Mouse (Mus musculus): Measurements from ENCODE around the gene Samd11. TPM values are rescaled to one million over a fixed set of nuclear protein-coding genes. Genes with fewer than 3 reads are reported as not detected.

Samd11 gene
- under 1 TPM in 1 of 2 experiments, not detected in 1; 0.16 TPM for total RNA-seq (2021)
- long read RNA-seq, experiment 1: 0 reads
- long read RNA-seq, experiment 2, partial matches to known transcripts: 0 of 1 reads
- long read RNA-seq, experiment 2, other reads (novel, unspliced or antisense): 1 of 1 reads

- no peak for DNase-seq
Observed at GRCm38 (mm10) chr4:156255078-156255839, at the start of gene Samd11. TSS of gene Samd11 (minus strand) at chr4:156255657.

GRCm38 (mm10) chr4:156254361-156255077 lies 938 bp downstream of the Samd11 start:
- DNase-seq: no peak

- DNase-seq: no peak
Observed at GRCm38 (mm10) chr4:156253043-156253442, 2.4 kb downstream of the Samd11 start.

- no peak for DNase-seq
Observed at GRCm38 (mm10) chr4:156252619-156253018, 2.8 kb downstream of the Samd11 start.

- DNase-seq: no peak
Observed at GRCm38 (mm10) chr4:156252140-156252539, 3.3 kb downstream of the Samd11 start.

GRCm38 (mm10) chr4:156251081-156251480 lies 4.4 kb downstream of the Samd11 start:
- DNase-seq: no peak

- DNase-seq: no peak
Observed at GRCm38 (mm10) chr4:156249567-156249966, 5.9 kb downstream of the Samd11 start.

- no peak for DNase-seq
Observed at GRCm38 (mm10) chr4:156236651-156237447, 18.6 kb downstream of the Samd11 start.

- DNase-seq: peak; percentile 89
Observed at GRCm38 (mm10) chr4:156235808-156236533, 19.5 kb downstream of the Samd11 start, which contains the start of gene Noc2l. TSS of gene Noc2l (plus strand) at chr4:156236010.

GRCm38 (mm10) chr4:156235360-156235770 lies 20.1 kb downstream of the Samd11 start:
- no peak for DNase-seq

GRCm38 (mm10) chr4:156234701-156235213 lies 20.7 kb downstream of the Samd11 start, which contains the start of gene Plekhn1:
TSS of gene Plekhn1 (minus strand) at chr4:156234857.
- DNase-seq: peak; percentile 75

GRCm38 (mm10) chr4:156234021-156234501 lies 21.4 kb downstream of the Samd11 start:
- DNase-seq: no peak

- DNase-seq: no peak
Observed at GRCm38 (mm10) chr4:156228393-156229024, 26.9 kb downstream of the Samd11 start.

GRCm38 (mm10) chr4:156227752-156228392 lies 27.6 kb downstream of the Samd11 start:
- DNase-seq: no peak

GRCm38 (mm10) chr4:156224276-156224675 lies 31.2 kb downstream of the Samd11 start:
- no peak for DNase-seq

GRCm38 (mm10) chr4:156219936-156220335 lies 35.5 kb downstream of the Samd11 start:
- no peak for DNase-seq

- no peak for DNase-seq
Observed at GRCm38 (mm10) chr4:156217838-156218237, 37.6 kb downstream of the Samd11 start.

GRCm38 (mm10) chr4:156217022-156217669 lies 38.3 kb downstream of the Samd11 start:
- DNase-seq: peak; percentile 49

- no peak for DNase-seq
Observed at GRCm38 (mm10) chr4:156216196-156216595, 39.3 kb downstream of the Samd11 start.
